Mouse (Mus musculus) intestine, postnatal 0 days (tissue): ENCODE data around the gene Zfand2b. TPM values are rescaled to one million over a fixed set of nuclear protein-coding genes. Genes with fewer than 3 reads are reported as not detected.

Source experiments
- ATAC-seq: fragments of 200-750 bp; cut with Nextera tagmentation; 2 replicates; pipeline ENCODE4 v1.8.0; 2017; ENCODE audit warnings: mild to moderate bottlenecking, moderate TSS enrichment, moderate library complexity
- H3K27ac ChIP-seq: fragments of 300-500 bp; sonication (generic); 2 replicates; pipeline ENCODE4 v1.5.1; 2014; ENCODE audit warnings: mild to moderate bottlenecking, low read depth, low read length, moderate library complexity
- H3K27me3 ChIP-seq: fragments of 300-500 bp; sonication (generic); replicated peaks from 2 replicates; pipeline ENCODE4 v1.6.1; 2014; ENCODE audit warnings: low read length, mixed read lengths; ENCODE audit not compliant: control insufficient read depth, insufficient read depth
- H3K36me3 ChIP-seq: fragments of 300-500 bp; sonication (generic); 2 replicates; pipeline ENCODE4 v1.6.1; 2014; ENCODE audit warnings: mild to moderate bottlenecking, moderate library complexity; ENCODE audit not compliant: control insufficient read depth, insufficient read depth
- H3K4me1 ChIP-seq: fragments of 300-500 bp; sonication (generic); replicated peaks from 2 replicates; pipeline ENCODE4 v1.6.1; 2014; ENCODE audit warnings: antibody characterized with exemption, low read length, mixed read lengths; ENCODE audit not compliant: control insufficient read depth, insufficient read depth
- H3K4me2 ChIP-seq: fragments of 300-500 bp; sonication (generic); replicated peaks from 2 replicates; pipeline ENCODE4 v1.6.1; 2014; ENCODE audit warnings: low read depth, mild to moderate bottlenecking, moderate library complexity
- H3K4me3 ChIP-seq: fragments of 300-500 bp; sonication (generic); 2 replicates; pipeline ENCODE4 v1.5.1; 2014; ENCODE audit warnings: low read depth, low read length
- H3K9ac ChIP-seq: fragments of 300-500 bp; sonication (generic); 2 replicates; pipeline ENCODE4 v1.6.1; 2014; ENCODE audit warnings: mild to moderate bottlenecking, low read depth, low read length
- H3K9me3 ChIP-seq: fragments of 300-500 bp; sonication (generic); 2 replicates; pipeline ENCODE4 v1.6.1; 2016; ENCODE audit warnings: mixed run types; ENCODE audit not compliant: control insufficient read depth
- CTCF ChIP-seq: sonication (generic); IDR thresholded peaks from 2 replicates; pipeline ENCODE4 v1.5.1; 2016; ENCODE audit warnings: low read depth, mild to moderate bottlenecking, control low read depth, antibody characterized with exemption, moderate library complexity
- WGBS: fragments of 180-500 bp; shearing (Covaris S2); extraction: QIAGEN DNeasy Blood & Tissue Kit; methylation state at CpG from one replicate; pipeline ENCODE4 v1.1.7; 2014; 5-methylcytosine and 5-hydroxymethylcytosine counted together
- polyA plus RNA-seq: library from polyadenylated mRNA; unstranded; fragments of >200 nt; fragmentation: Nextera tagmentation; extraction: Ambion mirVana; gene quantifications from 2 replicates; pipeline ENCODE4 v1.2.1, GENCODE M21; 2015

Zfand2b gene
- polyA plus RNA-seq, 1 experiment from 2014 or later: 51.2 TPM

- peak; percentile 82 for TF ChIP-seq CTCF
- peak; percentile 84 for ATAC-seq
- Histone ChIP-seq H3K9ac (peak within 1 kb of the TSS; percentile 76), H3K4me1 (no peaks in the 10 kb centered on the region), H3K36me3 (peaks cover 49% of the 10 kb centered on the region), H3K4me3 (peak within 1 kb of the TSS; percentile 72), H3K9me3 (no peaks in the 10 kb centered on the region), H3K4me2 (peak within 1 kb of the TSS; percentile 88), H3K27me3 (no peaks in the 10 kb centered on the region), H3K27ac (peak within 1 kb of the TSS; percentile 96)
- under 1% methylated on average over 82 of the region's 91 CpGs for WGBS
These were observed 25.9 kb upstream of the Zfand2b start, which contains the start of the genes Cnppd1 and Retreg2 for GRCm38 (mm10) chr1:75142301-75143261. Gene Cnppd1 (minus strand): TSS chr1:75142711. Gene Retreg2 (plus strand): TSS chr1:75142778.

- H3K9ac ChIP-seq: no peak overlapping the region
- ATAC-seq: no peak
- WGBS: 98% methylated on average over 3 of the region's 3 CpGs
- no peak for TF ChIP-seq CTCF
- no peaks in the 10 kb centered on the region for H3K27me3 ChIP-seq
- H3K36me3 ChIP-seq: peaks cover 47% of the 10 kb centered on the region
- H3K4me3 ChIP-seq: no peak overlapping the region
- H3K4me1 ChIP-seq: no peaks in the 10 kb centered on the region
- H3K9me3 ChIP-seq: no peaks in the 10 kb centered on the region
- no peak overlapping the region for H3K4me2 ChIP-seq
- no peak overlapping the region for H3K27ac ChIP-seq
These were observed 22.9 kb upstream of the Zfand2b start for GRCm38 (mm10) chr1:75145589-75145988.

GRCm38 (mm10) chr1:75147411-75148135, 20.9 kb upstream of the Zfand2b start:
- H3K9ac ChIP-seq: no peak overlapping the region
- no peak overlapping the region for H3K27ac ChIP-seq
- H3K9me3 ChIP-seq: no peaks in the 10 kb centered on the region
- ATAC-seq: no peak
- H3K4me2 ChIP-seq: no peak overlapping the region
- H3K36me3 ChIP-seq: peaks cover 47% of the 10 kb centered on the region
- 80% methylated on average over 7 of the region's 7 CpGs for WGBS
- no peak overlapping the region for H3K4me3 ChIP-seq
- H3K4me1 ChIP-seq: no peaks in the 10 kb centered on the region
- no peaks in the 10 kb centered on the region for H3K27me3 ChIP-seq
- TF ChIP-seq CTCF: no peak

- Histone ChIP-seq H3K4me2 (no peak overlapping the region), H3K27me3 (no peaks in the 10 kb centered on the region), H3K9ac (no peak overlapping the region), H3K4me3 (no peak overlapping the region), H3K4me1 (no peaks in the 10 kb centered on the region), H3K36me3 (peaks cover 47% of the 10 kb centered on the region), H3K27ac (no peak overlapping the region), H3K9me3 (no peaks in the 10 kb centered on the region)
- WGBS: 88% methylated on average over 4 of the region's 4 CpGs
- TF ChIP-seq CTCF: no peak
- ATAC-seq: no peak
These were observed 19.7 kb upstream of the Zfand2b start for GRCm38 (mm10) chr1:75148727-75149126.

GRCm38 (mm10) chr1:75155837-75156236, 12.6 kb upstream of the Zfand2b start:
- H3K9ac ChIP-seq: no peak overlapping the region
- no peaks in the 10 kb centered on the region for H3K4me1 ChIP-seq
- no peaks in the 10 kb centered on the region for H3K36me3 ChIP-seq
- no peak for TF ChIP-seq CTCF
- 46% methylated on average over 3 of the region's 3 CpGs for WGBS
- H3K27ac ChIP-seq: no peak overlapping the region
- H3K27me3 ChIP-seq: no peaks in the 10 kb centered on the region
- no peak for ATAC-seq
- H3K4me3 ChIP-seq: no peak overlapping the region
- H3K9me3 ChIP-seq: no peaks in the 10 kb centered on the region
- H3K4me2 ChIP-seq: no peak overlapping the region

GRCm38 (mm10) chr1:75158990-75159389, 9.5 kb upstream of the Zfand2b start:
- no peaks in the 10 kb centered on the region for H3K4me1 ChIP-seq
- no peak for ATAC-seq
- no peak for TF ChIP-seq CTCF

More at GRCm38 (mm10) chr1:75158990-75159389, 9.5 kb upstream of the Zfand2b start:
- Histone ChIP-seq H3K36me3 (no peaks in the 10 kb centered on the region), H3K9ac (no peak overlapping the region), H3K4me3 (no peak overlapping the region), H3K27ac (no peak overlapping the region), H3K9me3 (no peaks in the 10 kb centered on the region), H3K4me2 (no peak overlapping the region), H3K27me3 (no peaks in the 10 kb centered on the region)
